Mouse (Mus musculus): ENCODE results near the gene Ift46.

- TF ChIP-seq CTCF (IDR thresholded peaks at IDR 0.05; ENCODE audit: control insufficient read depth, insufficient read depth, low read length) (no peak), POLR2A (IDR thresholded peaks at IDR 0.05; ENCODE audit: borderline replicate concordance, control insufficient read depth, low read depth, low read length) (no peak)
These were observed 31.4 kb upstream of the Ift46 start for GRCm38 (mm10) chr9:44736301-44736700.
